Mouse (Mus musculus) bone marrow, adult 2 months (tissue): ENCODE measurements around the gene Tspan5.

Experiments used
- CTCF ChIP-seq: fragments of 200-500 bp; IDR thresholded peaks from 2 replicates; pipeline ENCODE4 v1.5.1; 2011; ENCODE audit warnings: low read length, control low read depth; ENCODE audit not compliant: control insufficient read depth, insufficient read depth
- POLR2A ChIP-seq: fragments of 200-500 bp; IDR thresholded peaks from 2 replicates; pipeline ENCODE4 v1.6.1; 2011; ENCODE audit warnings: low read depth, mild to moderate bottlenecking, control low read depth, low read length, borderline replicate concordance; ENCODE audit not compliant: control insufficient read depth

DNA sequence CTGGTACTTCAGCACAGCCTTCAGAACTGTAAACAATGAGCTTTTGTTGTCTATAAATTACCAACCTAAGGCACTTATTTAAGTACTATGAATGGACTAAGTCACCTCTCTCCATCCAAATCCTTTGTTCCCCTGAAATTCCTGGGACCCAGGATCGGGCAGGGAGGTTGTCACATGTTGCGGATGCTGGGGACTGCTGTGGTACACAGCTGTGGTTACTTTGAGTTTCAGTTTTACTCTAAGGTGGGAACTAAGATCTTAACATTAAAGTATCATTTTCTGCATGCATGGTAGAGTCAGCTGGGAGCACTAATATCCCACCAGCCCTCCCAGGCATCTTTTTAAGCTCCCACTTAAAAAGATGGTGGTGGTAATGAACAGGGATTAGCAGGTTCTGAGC, 167.3 kb downstream of the Tspan5 start:
- TF ChIP-seq POLR2A (no peak), CTCF (no peak)
